Mouse (Mus musculus): ENCODE results near the gene Rpl21.
A peak's percentile ranks its signal among the peaks of the same experiment; 100 is the strongest.

Gene Rpl21

DNA sequence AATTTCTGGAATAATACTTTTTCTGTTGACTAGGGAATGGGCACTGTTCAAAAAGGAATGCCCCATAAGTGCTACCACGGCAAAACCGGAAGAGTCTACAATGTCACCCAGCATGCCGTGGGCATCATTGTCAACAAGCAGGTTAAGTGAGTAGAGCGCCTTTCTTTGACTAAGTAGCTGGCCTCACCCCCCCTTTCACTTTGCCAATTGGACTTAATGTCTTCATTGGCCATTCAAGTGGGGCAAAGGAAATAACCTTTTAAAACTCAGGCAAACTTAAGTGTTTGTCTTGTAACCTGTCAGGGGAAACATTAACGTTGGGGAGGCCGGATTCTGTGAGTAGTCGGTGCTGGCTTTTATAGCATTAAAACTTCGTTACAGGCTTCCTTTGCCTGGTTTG lies 2.3 kb downstream of the Rpl21 start:
- DNase-seq: no peak

GRCm38 (mm10) chr5:146837967-146838720 lies 5.5 kb downstream of the Rpl21 start:
- no peak for DNase-seq

DNA sequence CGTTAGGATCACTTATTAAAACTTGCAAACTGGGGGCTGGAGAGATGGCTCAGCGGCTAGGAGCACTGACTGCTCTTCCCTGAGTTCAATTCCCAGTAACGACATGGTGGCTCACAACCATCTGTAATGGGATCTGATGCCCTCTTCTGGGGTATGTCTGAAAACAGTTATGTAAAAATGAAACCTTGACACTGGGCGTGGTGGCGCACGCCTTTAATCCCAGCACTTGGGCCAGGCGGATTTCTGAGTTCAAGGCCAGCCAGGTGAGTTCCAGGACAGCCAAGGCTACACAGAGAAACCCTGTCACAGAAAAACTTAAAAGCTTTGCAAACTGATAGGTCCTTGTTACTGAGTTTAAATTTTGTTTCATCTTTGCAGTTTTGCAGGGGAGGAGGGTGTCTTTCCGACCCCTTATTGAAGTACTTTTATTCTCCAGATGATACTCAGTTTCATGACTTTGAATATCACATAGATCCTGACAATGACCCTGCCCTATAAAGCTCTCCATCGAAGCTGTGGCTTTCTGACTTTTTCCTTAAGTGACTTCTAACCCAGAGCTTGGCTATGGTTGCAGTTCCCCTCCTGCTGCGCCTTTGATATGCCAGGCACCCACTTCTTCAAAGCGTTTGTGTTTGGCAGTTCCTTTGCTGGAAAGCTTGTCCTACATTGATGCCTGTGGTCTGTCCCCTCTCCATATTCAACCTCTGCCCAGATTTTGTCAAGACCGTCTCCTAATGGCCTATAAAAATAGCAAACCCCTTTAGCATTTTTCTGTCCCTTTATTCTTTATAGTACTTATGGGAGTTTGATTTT lies 6.4 kb downstream of the Rpl21 start:
- DNase-seq: no peak

DNA sequence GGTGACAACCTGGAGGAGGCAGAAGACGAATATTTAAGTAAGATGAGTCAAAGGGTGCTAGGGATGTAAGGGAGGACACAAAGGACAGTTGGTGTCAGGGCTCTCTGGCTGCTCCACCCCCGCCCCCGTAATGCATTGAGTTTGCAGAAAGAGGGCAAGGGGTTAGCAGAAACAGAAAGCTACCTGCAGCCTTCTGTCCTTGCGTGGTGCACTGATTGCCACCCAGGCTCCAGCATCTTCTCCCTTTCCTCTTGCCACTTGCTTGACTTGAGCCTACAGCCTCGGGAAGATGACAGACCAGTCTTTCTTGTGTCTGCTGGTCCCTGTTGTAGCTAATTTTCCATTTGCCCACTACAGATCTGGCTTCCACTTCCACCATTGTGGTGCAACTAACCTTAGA lies 7.1 kb downstream of the Rpl21 start:
- no peak for DNase-seq

GRCm38 (mm10) chr5:146840422-146840821 lies 7.7 kb downstream of the Rpl21 start:
- no peak for DNase-seq

GRCm38 (mm10) chr5:146841301-146841700 lies 8.6 kb downstream of the Rpl21 start:
- peak; percentile 37 for DNase-seq

- no peak for DNase-seq
Measured at GRCm38 (mm10) chr5:146841996-146842395, 9.3 kb downstream of the Rpl21 start.

- no peak for DNase-seq
Measured at GRCm38 (mm10) chr5:146844301-146844941, 11.7 kb downstream of the Rpl21 start.

GRCm38 (mm10) chr5:146844945-146845365 lies 12.3 kb downstream of the Rpl21 start, which contains the start of gene Rasl11a:
Gene Rasl11a, plus strand, starts transcription at chr5:146845071.
- DNase-seq: peak; percentile 87

- no peak for DNase-seq
Measured at GRCm38 (mm10) chr5:146846489-146846888, 13.8 kb downstream of the Rpl21 start.

DNA sequence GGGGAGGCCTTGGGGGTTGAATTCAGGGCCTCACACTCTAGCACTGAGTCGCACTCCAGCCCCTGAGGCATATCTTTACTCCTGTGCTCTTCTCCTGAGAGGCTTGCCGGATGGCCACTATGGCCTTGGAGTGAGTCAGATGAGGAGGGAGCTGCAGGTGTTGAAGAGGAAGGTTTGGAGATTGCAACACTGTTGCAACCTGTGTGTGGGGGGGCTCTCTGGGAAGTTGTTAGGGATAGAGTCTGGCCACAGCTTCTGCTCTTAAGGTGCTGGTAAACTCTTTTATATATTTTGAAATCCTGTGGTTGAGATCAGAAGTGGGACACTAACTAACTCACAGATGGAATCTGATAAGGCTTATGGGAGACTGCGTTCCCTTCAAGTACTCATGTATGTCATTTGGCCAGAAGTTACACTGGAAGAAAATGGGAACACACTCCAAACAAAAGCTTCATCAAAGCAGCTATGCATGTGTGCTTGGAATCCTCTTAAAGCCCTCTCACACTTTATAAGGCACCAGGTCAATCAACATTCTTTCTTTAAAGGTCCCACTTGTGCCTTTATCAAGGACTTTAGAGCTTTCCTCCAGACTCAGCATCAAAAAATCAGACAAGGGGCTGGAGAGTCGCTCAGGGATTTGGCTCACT lies 16.4 kb downstream of the Rpl21 start:
- DNase-seq: no peak

- DNase-seq: no peak
Measured at GRCm38 (mm10) chr5:146856106-146856505, 23.4 kb downstream of the Rpl21 start.

DNA sequence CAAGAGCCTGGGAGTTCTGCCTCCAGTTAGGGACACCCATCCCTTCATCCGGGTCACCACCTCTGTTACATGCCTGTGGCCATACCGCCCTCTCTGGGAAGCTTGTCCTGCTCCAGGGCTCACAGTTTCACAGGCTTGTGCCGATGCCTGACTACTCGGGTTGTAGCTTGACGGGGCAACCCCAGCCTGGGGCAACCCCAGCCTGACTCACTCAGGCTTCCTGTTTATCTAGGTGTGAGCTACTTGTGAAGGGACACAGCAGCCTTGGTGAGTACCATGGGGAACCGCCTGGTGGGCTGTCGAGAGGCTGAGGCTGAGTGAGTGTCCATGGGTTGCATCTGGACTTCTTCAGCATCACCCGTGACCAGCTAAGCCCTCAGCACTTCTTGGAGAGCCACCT lies 24.9 kb downstream of the Rpl21 start:
- DNase-seq: no peak

DNA sequence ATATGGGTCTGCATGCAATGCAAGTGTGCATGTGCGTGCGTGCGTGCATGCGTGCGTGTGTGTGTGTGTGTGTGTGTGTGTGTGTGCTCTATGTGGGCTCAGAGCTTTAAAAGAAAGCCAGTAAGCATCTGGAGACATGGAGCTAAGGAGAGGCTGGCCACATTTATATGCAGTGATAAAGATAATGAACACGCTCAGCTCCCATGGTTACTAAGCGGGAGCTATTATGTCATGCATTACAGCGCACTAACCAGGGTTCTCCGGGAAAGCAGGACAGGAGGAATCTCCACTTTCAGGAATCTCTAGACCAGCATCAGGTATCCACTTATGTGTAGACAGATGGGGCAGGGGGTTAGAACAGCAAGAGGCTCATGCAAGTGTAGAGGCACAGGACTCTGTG lies 26.1 kb downstream of the Rpl21 start:
- DNase-seq: no peak

DNA sequence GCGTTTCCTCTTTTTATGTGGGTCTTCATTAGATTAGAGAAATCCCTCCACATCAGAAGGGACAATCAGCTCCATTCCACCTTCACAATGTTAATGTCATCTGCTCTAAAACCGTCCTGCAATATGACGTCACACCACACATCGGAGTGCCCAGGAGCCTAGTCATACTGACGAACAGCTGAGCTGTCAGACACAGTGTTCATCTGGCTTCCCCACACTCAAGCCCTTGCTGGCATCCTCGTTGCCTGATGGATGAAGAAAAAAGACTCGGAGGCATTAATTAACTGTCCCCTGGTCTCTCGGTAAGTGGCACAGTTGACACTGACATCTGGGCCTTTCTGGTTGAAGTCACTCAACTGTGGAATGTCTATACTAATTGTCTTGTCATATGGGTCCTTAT lies 26.6 kb downstream of the Rpl21 start:
- no peak for DNase-seq

GRCm38 (mm10) chr5:146860222-146860998 lies 27.7 kb downstream of the Rpl21 start:
- DNase-seq: no peak

DNA sequence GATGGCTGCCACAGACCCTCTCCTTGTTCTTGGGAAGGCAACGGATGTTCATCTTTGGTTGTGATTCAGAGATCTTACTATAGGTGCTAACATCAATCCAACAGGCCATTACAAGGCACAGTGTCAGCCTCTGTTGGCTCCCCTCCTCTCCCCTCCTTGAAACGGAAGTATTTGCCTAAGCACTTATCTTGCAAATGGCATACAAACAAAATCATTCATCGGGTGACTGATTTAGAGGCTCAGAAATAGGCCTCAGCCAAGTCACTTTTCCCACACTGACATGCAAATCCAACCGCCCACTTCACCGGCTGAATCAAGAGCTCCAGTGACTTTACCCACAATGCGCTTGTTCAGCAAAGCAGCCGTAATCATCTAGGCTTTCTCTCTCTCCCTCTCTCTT lies 28.9 kb downstream of the Rpl21 start:
- peak; percentile 89 for DNase-seq

DNA sequence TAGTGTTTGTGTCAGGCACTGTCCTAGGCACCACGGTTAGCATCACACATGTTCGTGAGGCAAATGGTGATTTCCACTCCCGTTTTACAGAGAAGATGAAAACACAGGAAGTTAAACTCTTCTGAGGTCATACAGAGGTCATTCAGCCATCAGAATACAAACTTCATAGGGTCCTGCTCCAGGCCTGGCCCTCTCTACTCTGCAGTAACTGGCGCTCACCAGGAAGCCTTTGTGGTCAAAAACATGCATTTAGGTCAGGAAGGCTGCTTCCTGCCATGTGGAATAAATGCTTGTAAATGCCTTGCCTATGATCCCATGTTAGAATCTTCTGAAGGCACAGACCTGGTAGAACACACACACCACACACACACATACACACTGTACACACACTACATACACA lies 32.8 kb downstream of the Rpl21 start:
- no peak for DNase-seq

DNA sequence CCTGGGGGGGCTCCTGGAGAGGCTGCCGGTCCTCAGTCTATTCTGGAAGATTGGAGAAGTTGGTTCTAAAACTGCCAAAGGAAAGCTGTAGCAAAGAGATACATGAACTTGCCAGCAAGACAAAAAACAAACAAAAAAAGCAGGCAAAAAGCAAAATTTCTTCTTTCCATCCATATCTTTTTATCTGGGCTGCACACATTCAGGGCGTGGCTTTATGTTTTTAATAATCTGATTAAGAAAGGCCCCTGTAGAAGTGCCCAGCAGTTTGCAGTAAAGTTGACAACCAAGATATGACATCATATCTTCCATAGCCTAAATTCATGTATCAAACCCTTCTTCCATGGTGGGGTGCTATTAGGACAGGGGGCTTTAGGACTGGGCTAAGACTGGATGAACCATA lies 33.6 kb downstream of the Rpl21 start:
- no peak for DNase-seq

DNA sequence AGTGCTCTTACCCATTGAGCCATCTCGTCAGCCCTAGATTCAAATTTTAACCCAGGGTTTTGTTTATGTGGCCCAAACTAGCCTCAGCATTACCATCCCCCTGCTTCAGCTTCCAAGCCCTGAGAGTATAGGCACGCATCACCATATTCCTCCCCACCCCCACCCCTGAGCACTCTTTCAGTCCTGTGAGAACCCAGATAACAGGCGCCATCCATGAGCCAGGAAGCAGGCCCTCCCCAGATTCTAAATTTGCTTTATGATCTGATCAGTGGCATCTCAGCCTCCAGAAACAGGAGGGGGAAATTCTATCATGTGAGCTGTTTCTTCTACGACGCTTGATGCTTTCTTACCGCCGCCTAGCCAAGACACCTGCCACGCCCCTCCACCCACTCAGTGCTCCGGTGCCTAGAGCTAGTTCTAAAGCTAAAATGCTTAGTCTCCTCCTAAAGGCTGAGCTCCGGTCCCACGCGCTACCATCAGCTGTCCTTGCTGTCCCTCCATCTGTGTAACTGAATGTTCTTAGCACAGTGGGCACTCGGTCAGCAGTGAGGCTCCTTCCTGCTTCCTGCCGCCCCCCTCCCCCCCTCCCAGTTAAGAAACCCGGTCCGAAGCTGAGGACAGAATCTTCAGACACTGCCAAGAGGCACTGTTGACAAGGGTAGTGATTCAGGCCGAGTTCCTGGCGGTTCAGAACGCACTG lies 34.7 kb downstream of the Rpl21 start:
- peak; percentile 93 for DNase-seq

DNA sequence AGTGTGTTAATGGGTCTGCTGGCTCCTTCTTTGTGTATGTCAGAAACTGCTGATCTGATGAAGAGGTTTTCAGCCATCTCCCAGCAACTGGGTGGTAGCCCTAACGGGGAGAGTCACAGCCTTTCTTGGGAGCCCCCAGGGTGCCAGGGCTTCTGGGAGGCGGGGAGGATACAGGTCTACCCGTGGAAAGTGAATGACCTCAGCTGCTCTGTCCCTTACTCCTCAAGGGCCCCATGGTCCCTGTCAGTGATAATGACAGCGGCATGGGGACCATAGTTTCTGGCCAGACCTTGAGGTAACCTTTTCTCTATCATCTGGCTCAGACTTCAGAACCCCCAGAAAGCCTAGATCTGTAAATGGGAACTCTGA lies 35.2 kb downstream of the Rpl21 start:
- DNase-seq: no peak
